Mouse (Mus musculus): Measurements from ENCODE around the gene Cbl. TPM values are rescaled to one million over a fixed set of nuclear protein-coding genes. Genes with fewer than 3 reads are reported as not detected.

Gene Cbl
- total RNA-seq (2021): 10 to 100 TPM; 18.6 to 22.4 TPM

DNA sequence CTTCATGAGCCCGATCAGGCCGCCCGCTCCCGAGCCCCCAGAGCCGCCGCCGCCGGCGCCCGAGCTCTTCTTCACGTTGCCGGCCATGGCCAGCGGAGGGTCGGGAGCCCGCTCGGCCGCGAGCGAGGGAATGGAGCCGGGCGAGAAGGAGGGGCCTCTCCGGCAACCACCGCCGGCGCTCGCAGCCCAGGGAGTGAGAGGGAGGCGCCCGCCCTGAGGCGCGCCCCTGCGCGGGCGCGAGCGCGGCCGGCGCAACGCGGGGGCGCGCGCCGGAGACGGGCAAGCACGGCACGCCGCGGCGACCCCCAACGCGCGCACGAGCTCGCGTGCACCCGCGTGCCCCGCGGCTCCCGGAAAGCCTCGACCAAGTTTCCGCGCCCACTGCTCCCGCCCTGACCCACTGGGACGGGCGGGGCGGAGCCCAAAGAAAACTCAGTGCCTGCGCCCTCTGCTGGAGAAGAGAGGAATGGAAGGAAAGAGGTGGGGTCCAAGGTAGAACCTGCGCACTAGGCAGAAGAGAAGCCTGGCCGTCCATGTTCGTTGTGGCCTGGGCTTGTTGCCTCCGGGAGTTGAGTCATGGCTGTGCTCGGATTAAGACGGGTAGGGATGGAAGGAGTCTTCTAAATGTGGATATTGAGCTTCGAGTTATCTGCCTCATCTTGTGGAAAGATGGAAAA, at the start of gene Cbl:
TSS of gene Cbl (minus strand) at position 248 of the 677 bp plus-strand sequence.
- intact Hi-C loops (cut with DNase I): loop anchor here (10.0 kb wide), 3 partner anchors 49 to 249 kb away; no protein-coding TSS in a partner anchor
- peak; percentile 98 for DNase-seq (ENCODE audit: low spot score)

DNA sequence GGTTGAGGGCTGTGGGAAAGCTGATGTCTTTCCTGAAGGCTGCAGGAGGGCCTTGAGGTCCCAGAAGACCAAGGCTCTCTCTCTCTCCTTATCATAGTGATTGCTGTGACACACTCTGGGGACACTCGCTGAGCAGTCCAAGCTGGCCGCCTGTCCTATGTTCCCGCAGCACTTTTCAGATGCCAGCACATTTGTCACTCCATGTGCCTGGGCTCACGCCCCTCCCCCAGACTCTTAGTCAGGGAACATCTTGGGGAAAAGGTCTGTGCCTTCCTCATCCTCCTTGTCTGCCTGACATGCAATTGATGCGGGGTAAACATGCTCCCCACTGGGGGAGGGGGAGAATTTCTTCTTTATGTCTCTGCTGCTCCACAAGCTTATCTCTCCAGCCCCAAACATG, 49.3 kb upstream of the Cbl start:
- no peak for DNase-seq (ENCODE audit: low spot score)
- intact Hi-C loops (cut with DNase I): no loop called here

DNA sequence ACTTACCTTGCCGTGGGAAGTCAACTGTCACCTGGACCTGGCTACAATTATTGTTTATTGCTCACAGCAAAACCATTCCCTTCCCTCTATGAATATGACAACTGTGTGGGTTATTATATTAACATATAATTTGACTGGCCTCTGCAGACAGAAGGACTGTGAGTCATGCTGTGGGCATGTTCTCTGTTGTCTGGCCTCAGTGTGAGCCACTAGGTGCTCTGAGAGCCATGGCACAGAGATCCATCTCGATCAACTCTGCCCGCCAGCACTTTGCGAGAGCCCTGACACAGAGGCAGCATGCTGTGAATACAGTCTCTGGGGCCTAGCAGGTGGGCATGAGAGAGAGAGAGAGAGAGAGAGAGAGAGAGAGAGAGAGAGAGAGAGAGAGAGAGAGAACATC, 36.1 kb upstream of the Cbl start:
- intact Hi-C loops (cut with DNase I): loop anchor here (10.0 kb wide), 1 partner anchor 285 kb away; no protein-coding TSS in a partner anchor
- no peak for DNase-seq (ENCODE audit: low spot score)

DNA sequence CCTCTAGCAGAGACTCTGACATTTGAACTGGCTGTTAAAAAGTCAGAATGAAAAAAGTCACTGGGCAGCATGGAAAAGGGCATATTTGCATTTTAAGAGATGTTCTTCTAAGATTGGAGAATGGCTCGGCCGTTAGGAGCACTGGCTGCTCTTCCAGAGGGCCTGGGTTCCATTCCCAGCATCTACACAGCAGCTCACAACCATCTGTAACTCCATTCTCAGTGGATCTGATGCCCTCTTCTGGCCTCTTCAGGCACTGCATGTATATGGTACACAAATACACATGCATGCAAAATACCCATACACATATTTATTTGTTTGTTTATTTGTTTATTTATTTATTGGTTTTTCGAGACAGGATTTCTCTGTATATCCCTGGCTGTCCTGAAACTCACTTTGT, 35.2 kb upstream of the Cbl start:
- intact Hi-C loops (cut with DNase I): loop anchor here (10.0 kb wide), 1 partner anchor 284 kb away; no protein-coding TSS in a partner anchor
- DNase-seq (ENCODE audit: low spot score): no peak

DNA sequence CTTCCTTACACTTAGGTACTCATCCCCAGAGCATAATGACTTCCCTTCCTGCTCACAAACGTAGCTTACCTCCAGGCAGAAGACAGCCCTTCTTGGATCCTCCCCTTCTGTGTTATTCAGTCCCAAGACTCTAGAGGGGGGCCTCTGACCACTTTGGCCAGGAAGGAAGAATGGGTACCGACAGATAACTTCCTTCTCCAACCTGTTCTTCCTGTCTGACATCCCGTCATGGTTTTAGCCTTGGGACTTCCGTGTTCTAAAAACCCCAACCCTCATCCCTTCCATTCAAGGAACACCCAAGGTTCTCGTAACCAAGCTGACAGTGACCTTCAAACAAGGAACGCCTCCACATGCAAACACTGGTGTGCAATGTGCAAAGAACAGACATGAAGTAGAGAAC, 34.6 kb upstream of the Cbl start, which contains the start of gene Nlrx1:
TSS of gene Nlrx1 (minus strand) at position 168 of the 400 bp plus-strand sequence.
- no peak for DNase-seq (ENCODE audit: low spot score)
- intact Hi-C loops (cut with DNase I): loop anchor here (10.0 kb wide), 1 partner anchor 284 kb away; no protein-coding TSS in a partner anchor

DNA sequence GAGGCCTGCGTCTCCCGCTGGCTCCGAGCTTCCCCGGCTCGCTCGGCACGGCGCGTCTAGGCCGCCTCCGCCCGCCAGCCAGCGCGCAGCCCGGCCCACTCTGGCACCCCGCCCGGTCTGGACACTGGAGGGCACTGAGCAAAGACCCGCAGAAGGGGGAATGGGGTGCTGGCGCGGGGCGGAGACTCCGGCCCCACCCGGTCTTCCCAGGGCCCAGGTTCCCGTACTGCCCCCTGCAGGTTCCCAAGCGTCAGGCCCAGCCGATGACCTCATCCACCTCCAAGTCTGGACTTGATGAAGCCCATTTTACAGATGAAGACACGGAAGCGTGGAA, 34.1 kb upstream of the Cbl start:
- peak; percentile 81 for DNase-seq (ENCODE audit: low spot score)
- intact Hi-C loops (cut with DNase I): loop anchor here (10.0 kb wide), 1 partner anchor 283 kb away; no protein-coding TSS in a partner anchor

DNA sequence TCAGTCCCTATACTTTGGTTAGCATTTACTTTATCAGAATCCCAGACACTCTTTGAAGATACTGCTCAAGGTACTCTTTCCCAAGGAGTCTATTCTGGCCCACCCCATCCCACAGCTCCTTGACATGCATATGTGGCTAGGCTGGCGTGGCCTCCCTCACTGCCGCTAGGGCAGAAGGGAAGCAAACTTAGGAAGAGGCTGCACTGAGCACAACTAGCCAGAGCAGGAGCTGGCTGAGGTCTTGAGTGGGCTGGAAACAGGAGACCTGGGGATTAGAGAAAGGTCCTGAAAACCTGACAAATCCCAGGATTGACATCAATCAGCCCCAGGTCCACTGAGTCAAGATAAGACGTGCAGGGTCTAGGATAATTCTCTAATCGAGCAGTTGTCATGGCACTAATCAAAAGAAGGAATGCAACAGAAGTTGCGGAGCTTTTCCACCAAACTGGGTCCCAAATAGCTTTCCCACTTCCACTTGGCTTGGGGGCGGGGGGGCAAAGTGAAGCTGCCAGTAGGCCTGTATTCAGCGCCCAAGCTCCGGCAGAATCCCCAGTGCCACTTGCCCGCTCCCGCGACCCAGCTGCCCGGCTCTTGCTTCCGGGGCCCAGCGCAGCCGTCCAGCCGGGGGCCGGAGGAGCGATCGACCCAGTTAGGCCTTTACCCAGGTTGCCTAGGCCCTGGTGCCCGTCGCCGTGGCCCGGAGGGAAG, 33.6 kb upstream of the Cbl start:
- intact Hi-C loops (cut with DNase I): loop anchor here (10.0 kb wide), 1 partner anchor 283 kb away; no protein-coding TSS in a partner anchor
- DNase-seq (ENCODE audit: low spot score): no peak

DNA sequence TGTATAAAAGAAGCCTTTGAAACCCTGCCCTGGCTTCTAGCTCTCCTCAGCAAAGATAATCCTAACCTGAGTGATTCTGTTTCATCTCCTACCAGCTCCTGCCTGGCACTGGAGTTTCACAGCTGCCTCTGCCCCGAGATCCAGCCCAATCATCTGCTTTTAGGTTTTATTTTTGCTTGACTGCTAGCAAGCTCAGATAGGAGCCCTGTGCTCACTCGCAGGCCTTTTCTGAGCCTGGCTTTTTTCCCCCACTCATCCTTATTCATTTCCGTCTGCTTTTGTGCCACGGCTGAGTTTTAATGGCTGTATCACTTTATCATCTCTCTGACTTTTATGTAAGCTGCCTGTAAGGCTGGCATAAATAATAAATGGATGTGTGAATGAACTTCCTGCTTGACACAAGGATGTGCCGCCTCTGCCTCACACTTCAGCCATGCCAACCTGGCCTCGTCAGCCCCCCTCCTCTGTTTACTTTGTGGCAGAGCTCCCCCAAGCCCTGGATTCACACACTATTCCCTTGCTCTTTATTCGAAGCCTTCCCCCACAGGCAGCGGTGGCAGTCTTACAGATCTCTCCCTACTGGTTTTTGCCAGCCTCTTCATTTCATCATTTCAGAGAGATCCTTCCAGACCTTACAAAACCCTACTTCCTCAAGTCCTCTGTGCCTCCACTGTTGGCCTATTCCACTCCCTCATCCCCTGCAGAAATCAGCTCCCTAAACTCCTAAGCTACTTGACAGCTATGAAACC, 32.8 kb upstream of the Cbl start:
- intact Hi-C loops (cut with DNase I): loop anchor here (10.0 kb wide), 1 partner anchor 282 kb away; no protein-coding TSS in a partner anchor
- DNase-seq (ENCODE audit: low spot score): no peak

DNA sequence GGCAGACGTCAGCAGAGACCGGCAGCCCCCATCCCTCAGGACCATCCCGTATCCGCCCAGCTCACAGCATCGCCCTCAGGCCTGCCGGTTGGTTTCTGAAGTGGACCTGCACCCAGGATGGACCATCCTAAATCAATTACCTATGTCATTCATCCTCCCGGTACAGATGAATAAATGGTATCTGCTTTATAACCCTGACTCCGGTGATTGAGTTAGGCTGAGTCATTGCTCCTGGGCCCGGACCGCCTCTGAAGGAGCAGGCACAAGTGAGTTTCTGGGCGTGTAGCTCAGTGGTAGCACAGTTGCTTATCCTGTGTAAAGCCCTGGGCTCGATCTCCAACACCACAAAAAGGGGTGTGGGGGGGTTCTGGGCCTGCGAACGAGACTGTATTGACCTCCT, 27.5 kb upstream of the Cbl start:
- no peak for DNase-seq (ENCODE audit: low spot score)
- intact Hi-C loops (cut with DNase I): loop anchor here (10.0 kb wide), 1 partner anchor 277 kb away; no protein-coding TSS in a partner anchor

DNA sequence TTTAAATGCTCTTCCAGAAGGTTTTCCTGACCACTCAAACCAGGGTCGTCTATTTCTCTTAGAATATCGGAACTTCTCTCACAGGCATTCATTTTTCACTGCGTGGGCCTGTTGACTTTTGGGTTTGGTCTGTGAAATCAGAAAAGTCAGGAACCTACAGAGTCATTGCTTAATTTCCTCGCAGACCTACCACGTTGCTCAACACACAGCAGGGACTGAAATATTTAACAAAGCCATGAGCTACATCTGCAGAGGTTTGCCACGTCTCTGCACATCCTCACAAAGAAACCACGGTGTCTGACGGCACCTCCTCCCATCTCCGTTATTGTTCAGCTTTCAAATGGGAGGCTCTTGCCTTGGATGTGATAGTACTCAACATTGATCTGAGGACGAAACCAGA, 25.2 kb upstream of the Cbl start:
- intact Hi-C loops (cut with DNase I): no loop called here

DNA sequence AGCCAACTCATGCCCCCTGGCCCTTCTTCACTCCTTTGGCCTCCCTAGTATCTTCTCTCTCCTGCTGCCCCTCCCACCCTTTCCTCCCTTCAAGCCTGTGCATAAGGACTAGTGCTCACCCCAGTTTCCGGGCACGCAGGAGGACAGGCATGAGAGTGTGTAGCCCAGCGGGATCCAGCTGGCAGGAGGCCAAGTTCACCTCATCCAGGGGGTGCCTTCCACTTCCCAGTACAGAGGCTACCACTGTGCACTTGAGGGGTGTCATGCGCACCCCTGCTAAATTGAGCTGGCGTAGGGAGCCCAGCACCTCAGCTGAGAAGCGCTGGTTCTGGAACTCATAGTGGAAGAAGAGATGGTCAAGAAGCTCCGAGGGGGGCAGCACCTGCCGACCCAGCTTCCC, 22.4 kb upstream of the Cbl start:
- DNase-seq (ENCODE audit: low spot score): no peak
- intact Hi-C loops (cut with DNase I): no loop called here

More for the DNA sequence above, 25.2 kb upstream of the Cbl start:
- DNase-seq (ENCODE audit: low spot score): no peak

DNA sequence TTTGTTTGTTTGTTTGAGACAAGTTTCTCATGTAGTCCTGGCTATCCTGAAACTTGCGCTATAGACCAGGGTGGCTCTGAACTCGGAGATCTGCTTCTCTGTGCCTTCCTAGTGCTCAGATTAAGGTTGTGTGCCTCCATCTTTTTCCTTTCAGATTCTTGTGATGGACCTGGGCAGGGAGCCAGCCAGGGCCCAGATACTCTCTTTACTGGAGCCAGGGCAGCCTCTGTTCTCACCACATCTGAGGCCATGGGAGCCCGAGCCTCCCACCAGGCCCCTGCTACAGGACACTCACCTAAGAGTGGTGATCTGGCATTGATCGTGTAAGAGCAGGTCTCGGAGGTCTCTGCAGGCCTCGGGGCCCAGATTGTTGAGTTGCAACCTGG, 21.3 kb upstream of the Cbl start:
- DNase-seq (ENCODE audit: low spot score): no peak
- intact Hi-C loops (cut with DNase I): no loop called here

DNA sequence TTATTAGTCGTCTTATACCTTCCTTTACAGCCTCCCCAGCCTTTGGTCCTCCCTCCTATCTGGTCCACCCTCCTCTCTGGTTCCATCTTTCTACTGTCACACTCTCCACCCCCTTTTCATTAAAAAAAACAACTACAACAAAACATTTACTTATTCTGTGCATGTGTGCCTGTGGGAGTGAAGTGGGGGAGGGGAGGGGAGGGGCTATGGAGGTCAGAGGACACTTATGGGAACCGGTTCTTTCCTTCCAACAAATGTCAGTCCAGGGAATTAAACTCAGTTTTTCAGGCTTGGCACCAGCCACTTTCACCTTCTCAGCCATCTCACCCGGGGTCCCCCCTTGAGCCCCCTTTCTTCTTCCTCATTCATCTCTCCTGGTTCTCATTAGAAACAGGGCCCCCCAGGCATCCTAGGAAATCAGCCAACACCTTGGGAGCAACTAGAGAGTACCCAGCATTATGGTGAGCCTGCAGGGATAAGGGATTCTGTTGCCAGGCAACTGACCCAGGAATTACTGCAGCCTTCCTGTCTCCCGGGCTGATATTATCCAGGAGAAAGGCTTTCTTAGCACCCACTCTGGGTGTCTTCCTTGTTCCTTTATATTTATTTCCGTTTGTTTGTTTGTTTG, 20.8 kb upstream of the Cbl start:
- intact Hi-C loops (cut with DNase I): no loop called here
- DNase-seq (ENCODE audit: low spot score): no peak

DNA sequence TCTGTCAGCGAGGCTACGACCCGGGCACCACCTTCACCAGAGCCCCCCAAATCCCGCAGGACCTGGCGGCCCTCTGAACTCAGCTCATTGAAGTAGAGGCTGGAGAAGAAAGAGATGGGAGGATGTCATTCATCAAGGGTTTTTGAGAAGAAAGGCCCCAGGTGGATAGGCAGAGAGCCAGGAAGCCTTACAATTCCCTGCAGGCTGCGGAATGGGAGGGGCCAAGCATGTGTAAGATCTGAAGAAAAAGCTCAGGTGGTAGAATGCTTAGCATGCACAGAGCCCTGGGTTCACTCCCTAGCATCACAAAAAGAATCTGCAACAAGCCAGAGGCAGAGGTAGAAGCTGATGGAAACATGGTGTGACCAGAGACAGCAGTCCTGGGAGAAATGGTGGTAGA, 19.6 kb upstream of the Cbl start:
- intact Hi-C loops (cut with DNase I): no loop called here
- DNase-seq (ENCODE audit: low spot score): no peak

DNA sequence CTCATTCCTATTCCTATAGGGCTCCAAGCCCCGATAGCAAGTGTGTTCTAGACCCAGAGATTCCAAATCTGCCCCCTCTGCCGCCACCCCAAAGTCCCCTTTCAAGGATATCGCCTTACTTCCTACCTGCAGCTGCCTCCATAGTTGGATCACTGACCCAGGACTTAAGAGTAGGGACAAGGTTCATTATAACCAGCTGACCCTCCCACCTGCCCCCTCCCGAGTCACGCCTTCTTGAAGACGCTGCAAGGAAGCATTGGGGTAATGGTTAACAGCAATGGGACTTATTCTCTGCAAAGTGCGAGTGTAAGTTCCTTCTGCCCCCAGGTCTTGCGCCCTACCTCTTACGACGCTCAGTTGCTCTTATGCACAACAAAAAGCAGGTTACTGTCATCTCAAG, 17.5 kb upstream of the Cbl start, which contains the start of gene Pdzd3:
TSS of gene Pdzd3 (minus strand) at position 158 of the 400 bp plus-strand sequence.
- intact Hi-C loops (cut with DNase I): no loop called here
- DNase-seq (ENCODE audit: low spot score): no peak

DNA sequence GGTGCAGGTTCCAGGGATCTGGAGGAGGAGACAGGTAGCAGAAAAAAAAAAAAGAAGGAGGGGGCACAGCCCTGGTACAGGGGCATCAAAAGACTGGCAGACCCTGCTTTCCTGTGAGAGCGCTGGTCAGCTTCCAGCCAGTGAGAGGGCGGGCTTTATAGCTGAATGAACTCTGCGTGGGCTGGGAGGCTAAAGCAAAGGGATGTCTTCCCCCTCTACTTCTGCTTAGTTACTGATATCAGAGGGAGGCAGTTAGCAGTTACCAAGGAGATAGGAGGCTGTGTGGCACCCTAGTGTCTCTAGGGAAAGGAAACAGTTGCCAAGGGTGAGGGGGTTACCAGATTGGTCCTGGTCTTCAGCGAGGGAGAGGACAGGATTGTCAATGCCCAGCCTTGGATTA, 16.6 kb upstream of the Cbl start:
- no peak for DNase-seq (ENCODE audit: low spot score)
- intact Hi-C loops (cut with DNase I): no loop called here

DNA sequence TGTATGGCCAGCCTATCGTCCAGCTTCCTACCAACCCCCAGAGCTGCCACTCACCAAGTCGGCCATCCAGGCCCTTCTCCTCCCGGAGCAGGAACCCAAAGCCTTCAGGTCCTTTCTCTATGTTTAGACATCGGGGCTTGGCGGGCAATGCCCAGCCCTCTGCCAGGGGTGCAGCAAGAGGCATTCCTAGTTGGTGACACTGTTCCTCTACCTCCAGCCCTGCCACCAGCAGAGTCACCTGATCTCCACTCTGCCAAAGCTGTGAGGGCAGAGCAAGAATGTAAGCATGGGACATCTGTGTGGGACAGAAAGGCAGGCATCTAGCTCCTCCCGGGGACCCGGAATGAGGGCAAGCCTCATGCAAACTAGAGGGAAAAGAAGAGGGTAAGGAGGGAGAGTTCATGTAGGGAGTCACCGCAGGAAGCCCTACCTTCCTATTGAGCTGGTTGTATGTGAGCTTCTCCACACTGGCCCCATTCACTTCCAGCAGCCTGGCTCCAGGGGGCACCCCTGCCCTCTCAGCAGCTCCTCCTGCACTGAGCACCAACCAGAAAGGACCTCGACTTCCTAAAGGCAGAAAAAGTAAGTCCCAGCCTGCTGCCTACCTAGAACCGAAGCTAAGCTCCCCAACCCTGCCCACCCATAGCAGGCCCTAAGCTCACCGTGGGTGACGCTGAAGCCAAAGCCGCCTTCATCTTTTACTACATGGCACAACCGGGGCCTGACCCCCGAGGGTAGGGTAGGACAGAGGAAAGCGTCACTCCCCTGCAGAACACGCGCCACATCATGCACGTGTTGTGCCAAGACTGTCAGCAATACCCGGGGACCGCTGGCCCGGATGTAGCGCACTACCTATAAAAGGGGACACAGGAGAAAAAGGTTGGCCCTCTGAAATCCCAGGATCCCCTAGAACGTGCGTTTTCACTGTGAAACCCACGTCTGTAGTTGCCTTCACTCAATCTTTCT, 15.6 kb upstream of the Cbl start:
- intact Hi-C loops (cut with DNase I): loop anchor here (5.0 kb wide), 1 partner anchor 108 kb away; no protein-coding TSS in a partner anchor
- DNase-seq (ENCODE audit: low spot score): no peak

DNA sequence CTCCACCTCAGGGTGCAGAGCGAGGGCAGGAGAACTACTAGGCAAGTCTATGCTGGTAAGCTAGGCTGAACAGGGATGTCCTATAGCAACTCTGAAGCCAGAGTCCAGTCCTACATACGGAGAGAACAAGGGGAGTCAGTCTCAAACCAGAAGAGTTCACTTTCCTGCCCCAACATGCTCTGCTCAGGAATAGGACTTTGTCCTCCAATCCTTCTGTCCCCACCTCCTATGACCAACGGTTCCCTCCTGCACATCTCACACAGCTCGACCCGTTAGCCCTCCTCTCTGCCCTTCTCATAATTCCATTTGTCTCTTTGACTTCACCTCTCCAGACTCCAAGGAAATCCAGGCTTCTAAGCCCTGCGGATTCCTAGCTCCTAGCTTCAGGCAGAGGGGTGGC, 14.1 kb upstream of the Cbl start:
- intact Hi-C loops (cut with DNase I): loop anchor here (5.0 kb wide), 1 partner anchor 109 kb away; no protein-coding TSS in a partner anchor

DNA sequence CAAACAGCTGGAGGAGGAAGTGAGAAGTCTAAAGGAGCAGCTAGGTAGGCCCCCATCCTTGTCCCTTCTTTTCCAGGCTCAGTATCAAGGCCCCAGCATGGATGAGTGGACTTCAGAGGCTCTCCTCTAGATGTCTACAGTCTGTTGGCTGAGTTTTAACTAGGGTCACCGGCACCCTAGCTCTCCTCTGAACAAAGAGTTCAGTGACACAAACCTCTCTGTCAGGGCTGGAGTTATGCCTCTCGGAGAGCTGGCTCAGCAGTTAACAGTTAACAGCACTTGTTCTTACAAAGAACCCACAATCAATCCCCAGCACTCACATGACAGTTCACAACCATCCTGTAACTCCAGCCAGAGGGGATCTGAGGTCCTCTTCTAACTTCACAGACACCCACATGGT, 9.8 kb upstream of the Cbl start:
- intact Hi-C loops (cut with DNase I): no loop called here
- no peak for DNase-seq (ENCODE audit: low spot score)

More for the DNA sequence above, 14.1 kb upstream of the Cbl start:
- DNase-seq (ENCODE audit: low spot score): no peak

All from heart, postnatal 25 days (tissue).